Mouse (Mus musculus) cortical plate, adult 2 months (tissue): Measurements from ENCODE around the gene Unc79.

Experiments used
- CTCF ChIP-seq: fragments of 200-500 bp; IDR thresholded peaks from 2 replicates; pipeline ENCODE4 v1.5.1; 2011; ENCODE audit warnings: mild to moderate bottlenecking, control low read depth, low read length; ENCODE audit not compliant: insufficient read depth; ENCODE audit errors: extremely low read depth
- POLR2A ChIP-seq: fragments of 200-500 bp; IDR thresholded peaks from 2 replicates; pipeline ENCODE4 v1.6.1; 2011; ENCODE audit warnings: mild to moderate bottlenecking, low read length, control low read depth; ENCODE audit not compliant: insufficient read depth; ENCODE audit errors: extremely low read depth

DNA sequence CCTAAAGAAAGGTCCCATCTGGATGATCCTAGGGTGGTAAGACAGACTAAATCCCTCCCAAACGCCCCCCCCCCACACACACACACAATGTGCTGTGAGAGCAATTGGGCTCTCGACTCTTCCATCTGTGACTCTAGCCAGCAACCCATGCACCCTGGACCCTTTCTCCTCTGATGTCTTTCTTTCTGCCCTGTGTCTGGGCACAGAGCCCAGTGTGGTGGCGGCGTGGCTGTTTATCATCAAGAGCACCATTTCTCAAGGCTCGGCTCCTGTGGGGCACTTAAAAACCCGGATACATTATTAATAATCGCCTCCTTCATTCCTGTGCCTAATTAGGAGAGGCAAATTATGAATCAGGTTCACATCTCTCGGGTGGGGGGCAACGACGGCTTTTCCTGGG is 265.6 kb downstream of the Unc79 start:
- TF ChIP-seq CTCF, result no peak
- no peak for TF ChIP-seq POLR2A
